Mouse (Mus musculus) liver, embryonic 14.5 days (tissue): ENCODE data around the gene Paip2b.

ENCODE experiments used
- CTCF ChIP-seq: IDR thresholded peaks from 2 replicates; pipeline ENCODE4 v1.5.1; 2016; ENCODE audit warnings: antibody characterized with exemption, low read depth, control low read depth
- EP300 ChIP-seq: IDR thresholded peaks from 2 replicates; pipeline ENCODE4 v1.6.1; 2016; ENCODE audit warnings: antibody characterized with exemption, low read depth

DNA sequence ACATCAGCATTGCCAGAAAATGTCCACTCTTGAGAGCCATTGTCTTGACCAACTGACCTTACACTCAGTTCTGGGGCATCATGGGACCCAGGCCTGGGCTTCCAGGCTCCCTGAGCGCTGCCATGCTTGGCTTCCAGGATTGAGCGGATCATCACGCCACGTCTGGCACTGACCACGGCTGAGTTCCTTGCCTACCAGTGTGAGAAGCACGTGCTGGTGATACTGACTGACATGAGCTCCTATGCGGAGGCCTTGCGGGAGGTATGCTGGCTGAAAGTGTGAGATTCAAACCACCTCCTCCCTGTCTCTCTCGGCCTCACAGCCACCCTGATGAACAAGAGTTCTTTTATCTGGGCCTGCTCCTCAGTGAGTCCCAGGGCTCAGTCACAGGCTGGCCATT is 75.5 kb downstream of the Paip2b start:
- no peak for TF ChIP-seq CTCF
- no peak for TF ChIP-seq EP300
